Mouse (Mus musculus) frontal cortex, postnatal 25 days (tissue): ENCODE measurements at regions not wholly inside any gene's neighbourhood (a gene's known extent, or its start where the extent isn't known, plus 50 kb on each side); places are given as distances from the start of the nearest gene placed in this dataset.
"Not testable (repeated sequence)": the region's sequence is repeated elsewhere in the genome, so short reads cannot be mapped to it uniquely, and the experiment has no call there.

Experiments
- DNase-seq, 2 experiments: peaks; one replicate each; pipeline ENCODE4 v3.0.0; 2022; ENCODE audit warnings: low spot score in 2 of 2

DNA sequence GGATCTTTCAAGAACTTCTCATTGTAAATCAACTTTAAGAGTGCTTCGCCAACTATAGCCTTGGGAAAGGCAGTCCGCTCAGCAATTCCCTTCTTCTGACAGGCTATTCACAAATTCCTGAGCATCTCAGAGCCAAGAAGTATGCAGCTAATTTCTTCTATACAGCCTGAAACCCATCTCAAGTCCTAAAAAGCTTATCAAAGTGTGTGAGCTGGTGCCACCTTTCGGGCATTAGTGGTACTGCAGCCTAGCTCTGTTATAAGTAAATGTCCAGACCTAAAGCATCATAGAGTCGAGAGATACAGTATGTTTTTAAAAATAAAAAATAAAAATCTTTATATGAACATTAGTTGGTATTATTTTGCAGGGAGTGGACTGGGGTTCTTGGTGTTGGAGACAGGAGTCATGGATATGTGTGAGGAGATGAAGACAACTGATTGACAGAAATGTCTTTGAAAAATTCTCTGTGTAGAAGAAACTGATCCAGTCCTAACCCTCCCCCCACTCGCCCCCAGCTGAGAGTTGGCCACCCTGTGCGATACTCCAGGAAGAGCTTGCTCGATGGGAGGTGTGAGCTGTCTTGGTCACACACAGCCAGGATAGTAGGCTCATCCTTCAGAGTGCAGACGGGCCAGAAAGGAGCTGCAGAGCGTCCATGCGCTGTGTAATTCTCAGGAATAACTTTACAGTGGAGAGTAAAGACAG, 56.4 kb downstream of the Bod1 start:
- peak; percentile 54 to 73 for DNase-seq

DNA sequence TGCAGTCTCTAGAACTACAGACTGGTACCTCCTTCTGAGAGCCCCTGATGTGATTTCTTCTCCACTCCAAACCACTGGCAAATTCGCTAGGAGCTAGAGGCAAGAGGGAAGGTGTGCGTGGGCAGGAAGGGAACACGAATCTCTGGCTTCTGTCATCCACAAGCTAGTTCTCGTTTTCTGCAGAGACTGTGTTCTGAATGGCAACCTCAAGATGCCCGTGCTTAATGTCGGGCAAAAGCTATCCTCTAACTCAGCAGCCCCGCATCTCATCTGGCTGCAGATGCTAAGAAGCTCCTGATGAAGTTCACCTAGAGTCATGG, 57.3 kb downstream of the Bod1 start:
- no peak for DNase-seq

DNA sequence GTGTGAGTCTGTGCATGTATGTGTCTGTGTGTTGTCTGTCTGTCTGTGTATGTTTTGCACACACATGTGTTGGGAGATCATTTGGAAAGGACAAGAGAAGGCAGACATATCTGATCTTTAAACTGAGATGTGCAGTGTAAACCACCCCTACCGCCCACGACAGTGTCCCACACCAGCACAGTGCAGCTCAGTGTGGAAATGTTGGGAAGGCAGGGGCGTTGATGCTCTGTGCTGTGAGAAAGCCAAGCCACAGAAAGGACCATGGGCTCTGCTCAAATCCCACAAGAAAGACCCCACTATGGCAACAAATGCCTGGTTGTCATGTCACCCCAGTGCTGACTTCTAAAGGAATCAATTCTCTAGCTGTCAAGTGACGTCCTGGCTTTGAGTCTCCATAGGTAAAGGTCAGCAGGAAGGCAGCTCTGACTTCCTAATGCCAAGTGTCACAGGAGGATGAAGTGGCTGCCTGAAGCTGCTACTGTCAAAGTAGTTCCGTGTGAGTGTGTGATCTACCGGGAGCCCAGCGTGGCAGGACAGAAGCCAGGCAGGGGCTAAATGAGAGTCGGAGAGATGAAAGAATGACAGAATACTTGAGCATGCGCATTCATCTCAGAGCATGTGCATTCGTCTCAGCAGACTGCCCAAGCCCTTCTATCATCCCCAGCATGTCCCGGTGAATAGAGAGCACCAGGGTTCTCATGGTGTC, 57.8 kb downstream of the Bod1 start:
- DNase-seq = no peak

DNA sequence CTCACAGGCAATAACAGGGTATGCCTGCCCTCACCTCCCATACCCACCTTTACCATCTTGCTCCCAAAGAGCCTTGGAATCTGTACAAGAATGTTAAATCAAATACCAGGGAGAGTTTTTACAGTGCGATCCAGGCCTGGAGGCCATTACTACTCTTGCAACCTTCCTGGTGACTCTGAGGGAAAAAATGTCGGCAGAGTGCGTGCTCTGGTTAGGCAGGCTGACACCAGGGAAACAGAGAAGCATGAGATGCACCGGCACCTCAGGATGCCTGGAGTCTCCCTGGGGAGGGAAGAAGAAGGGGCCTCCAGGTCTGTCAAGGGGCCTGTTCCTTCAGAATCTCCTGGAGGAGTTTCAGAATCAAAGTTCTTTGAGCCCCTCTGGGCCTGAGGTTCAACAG, 63.2 kb downstream of the Bod1 start:
- DNase-seq = no peak

- no peak for DNase-seq
Measured at GRCm38 (mm10) chr11:31601499-31601898, 70.2 kb downstream of the Bod1 start.

GRCm38 (mm10) chr11:31593604-31594003, 78.1 kb downstream of the Bod1 start:
- DNase-seq = no peak

GRCm38 (mm10) chr11:31592061-31592460, 79.6 kb downstream of the Bod1 start:
- DNase-seq = no peak

- no peak for DNase-seq
Measured at GRCm38 (mm10) chr11:31591037-31591554, 80.6 kb downstream of the Bod1 start.

DNA sequence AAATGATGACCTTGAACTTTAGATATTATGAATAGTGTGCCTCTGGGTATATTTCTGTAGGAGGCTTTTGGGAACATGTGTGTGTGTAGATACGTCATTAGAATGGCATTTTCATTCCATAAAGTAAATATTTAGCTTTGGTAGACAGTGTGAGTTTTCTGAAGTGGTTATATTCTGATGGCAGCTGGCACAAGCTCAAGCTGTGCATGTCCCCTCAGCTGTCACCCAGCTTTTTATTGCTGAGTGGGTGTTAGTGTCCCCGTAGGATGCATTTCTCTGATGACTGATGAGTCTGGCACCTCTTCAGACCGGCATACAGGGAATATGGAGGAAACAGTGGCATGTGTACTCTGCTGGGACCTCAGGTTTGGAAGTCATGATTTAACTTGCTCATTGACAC, 96.7 kb downstream of the Bod1 start:
- DNase-seq = no peak

GRCm38 (mm10) chr11:31564742-31565510, 106.8 kb downstream of the Bod1 start:
- DNase-seq = no peak

DNA sequence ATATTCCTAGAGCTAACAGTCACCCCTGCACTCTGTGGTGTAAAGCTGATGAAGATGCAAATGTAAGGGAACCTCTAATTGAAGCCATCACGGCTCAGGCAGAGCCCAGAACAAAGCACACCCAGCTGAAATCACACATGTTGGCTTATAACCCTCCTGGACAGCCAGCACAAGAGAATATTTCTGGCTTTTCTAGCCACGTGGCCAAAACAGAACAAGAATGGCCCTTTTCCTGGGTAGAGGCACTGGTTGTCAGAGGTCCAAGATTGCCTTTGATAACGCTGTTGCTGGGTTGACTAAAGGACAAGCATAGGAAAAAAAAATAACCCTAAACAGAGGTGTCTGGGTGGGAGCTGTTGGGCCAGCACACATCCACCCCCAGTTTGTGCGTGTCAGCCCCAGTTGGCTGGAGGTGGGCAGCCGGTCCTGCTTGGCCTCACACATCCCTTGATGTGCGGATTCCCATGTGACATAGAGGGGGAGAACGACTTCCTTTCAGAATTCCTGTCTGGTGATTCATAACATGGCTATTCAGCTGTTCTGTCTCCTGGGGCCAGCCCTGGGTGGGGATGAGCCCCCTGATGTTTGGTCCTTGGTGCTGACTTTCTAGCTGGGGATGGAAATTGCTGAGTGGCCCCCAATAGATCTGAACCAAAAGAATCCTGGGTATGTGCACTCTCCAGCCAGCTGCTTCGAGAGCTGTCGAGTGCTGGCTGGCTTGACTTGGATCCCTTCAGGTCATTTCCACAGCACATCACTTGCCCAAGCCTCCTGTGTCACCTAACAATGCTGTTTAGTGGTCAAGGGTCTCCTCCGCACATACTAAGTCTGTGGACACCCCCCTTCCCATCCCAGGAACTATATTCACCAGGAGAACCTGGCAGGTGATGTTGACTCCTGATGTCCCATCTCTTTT, 107.6 kb downstream of the Bod1 start:
- no peak for DNase-seq

DNA sequence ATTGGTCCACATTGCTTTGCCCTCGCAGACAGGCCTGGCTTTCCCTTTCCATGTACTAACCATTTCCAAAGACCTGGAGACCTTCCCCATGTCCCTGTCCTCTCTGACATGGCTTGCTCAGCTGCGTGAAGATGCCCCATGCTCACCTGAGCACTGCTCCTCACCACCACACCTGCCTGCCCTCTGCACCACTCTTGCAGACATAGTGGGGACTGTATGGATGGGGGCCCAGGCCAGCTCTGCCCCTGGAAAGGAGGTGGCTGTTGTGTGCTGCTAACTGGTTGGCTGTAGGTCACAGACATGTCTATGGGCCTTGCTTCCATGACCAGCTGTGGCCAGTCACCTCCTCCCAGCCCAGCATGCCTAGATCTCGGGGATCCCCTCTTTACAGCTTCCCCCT, 108.7 kb downstream of the Bod1 start:
- no peak for DNase-seq

GRCm38 (mm10) chr11:31560775-31561174, 110.9 kb downstream of the Bod1 start:
- no peak for DNase-seq

DNA sequence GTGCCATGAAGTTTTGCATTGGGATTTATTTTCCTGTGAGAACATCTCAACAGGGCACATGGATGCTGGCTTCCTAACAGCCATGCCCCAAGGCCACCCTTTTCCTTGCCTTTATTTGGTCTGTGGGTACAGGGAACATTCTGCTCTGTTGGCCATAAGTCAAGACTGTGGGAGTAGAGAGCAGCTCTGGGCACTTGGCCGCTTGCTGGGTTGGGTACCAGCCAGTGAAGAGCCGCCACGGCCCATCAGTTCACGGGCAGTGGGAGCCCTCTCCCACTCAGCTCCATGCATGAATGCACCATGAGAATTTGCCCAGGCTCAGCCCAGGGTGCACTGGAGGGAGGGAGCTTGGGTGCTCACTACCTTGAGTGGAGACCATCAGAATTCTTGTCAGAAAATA, 116.6 kb downstream of the Bod1 start:
- DNase-seq = no peak

DNA sequence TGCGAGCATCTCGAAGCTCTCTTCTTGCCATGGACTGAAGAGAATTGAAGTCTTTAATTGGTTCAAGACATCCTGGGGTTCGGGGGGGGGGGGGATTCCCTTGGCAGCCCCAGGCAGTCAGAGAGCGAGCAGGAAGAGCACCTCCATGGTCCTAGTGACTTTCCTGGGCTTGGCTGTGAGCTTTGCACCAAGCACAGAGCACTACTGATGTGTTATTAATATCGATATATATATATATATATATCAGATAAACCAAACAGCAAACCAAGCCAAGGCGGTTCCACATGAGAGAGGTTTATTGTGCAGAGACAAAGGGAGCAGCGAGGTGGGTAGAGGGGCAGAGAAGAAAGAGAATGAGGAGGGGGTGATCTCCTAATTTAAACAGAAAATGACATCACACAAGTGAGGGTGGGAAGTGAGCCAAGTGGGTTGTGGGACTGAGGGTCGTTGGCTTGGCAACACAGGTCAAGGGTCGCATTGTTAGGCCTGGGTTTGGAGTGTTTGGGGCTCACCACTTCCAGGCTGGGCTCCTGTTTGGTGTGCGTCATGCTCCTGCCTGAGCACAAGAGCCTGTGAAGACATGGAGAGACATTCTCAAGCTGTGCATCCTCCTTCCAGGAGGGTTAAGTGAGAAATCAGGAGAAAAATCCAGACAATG, 119.9 kb downstream of the Bod1 start:
- no peak for DNase-seq

DNA sequence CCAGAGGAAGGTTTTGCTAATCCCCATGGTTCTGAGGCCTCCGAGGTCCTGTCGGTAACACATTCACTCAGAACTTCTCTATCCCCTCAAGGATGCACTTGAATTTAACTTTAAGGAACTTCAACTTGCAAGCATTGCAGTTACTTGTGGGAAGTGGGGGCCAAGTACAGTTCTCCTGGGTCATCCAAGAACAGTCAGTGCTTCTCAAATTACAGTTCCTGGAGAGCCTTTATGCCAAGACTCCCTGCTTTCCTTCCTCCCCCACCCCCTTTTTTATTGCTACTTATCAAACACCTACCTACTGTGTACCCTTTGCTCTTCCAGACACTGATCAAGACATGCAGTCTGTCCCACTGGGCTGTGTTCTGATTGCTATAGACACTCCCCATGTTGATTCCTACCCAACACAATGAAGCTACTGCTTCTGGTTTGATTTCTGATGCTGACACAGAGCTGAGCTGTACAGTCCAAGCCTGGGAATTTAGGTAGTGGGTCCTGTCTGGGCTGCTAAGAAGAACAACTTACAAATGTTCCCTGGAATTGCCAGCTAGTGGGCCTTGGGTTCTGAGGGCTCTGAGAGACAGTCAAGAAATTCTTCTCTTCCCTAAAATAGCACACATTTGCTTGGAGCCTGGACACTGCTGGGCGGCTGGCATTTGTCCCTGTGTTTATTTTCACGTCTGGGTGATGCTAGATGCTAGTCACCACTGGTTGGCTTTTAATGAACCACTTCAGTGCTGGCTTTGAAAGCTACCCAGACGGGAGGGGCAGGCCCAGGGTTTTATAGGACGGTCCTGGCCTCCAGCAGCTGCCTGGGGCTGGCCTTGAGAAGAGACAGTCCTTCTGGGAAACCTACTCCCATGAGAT, 120.7 kb downstream of the Bod1 start:
- no peak for DNase-seq

- DNase-seq = not testable (repeated sequence)
Measured at GRCm38 (mm10) chr11:31545514-31545913, 126.2 kb downstream of the Bod1 start.

DNA sequence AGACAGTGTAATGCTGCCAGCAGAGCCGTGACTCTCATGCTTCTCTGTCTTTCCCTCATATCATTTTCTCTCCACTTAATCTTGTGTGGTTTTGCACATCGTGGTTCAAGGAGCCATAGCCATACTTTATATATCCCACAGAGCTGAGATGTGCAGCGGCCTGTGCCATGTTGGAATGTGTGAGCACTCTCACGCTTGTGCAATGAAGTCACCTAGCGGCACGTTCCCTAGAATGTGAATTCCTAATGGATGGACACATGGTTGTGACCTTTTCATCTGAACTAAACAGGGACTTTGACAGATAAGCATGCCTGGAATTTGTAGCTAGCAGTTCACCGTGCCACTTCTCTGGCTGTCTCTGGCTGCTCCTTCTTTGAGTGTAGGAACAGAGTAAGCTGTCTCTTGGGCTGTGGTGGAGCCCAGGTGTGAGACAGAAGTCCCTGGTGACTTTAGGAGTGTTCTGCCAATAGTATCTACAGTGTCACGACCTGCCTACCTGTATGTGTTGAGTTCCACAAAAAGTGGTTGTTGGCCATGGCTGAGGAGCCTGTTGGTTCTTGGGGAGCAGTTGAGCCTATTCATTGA, 129.0 kb downstream of the Bod1 start:
- DNase-seq = no peak

GRCm38 (mm10) chr11:31541425-31541824, 130.3 kb downstream of the Bod1 start:
- no peak for DNase-seq

- no peak for DNase-seq
Measured at GRCm38 (mm10) chr11:31540816-31541215, 130.9 kb downstream of the Bod1 start.
